In the genomic region with DNA sequence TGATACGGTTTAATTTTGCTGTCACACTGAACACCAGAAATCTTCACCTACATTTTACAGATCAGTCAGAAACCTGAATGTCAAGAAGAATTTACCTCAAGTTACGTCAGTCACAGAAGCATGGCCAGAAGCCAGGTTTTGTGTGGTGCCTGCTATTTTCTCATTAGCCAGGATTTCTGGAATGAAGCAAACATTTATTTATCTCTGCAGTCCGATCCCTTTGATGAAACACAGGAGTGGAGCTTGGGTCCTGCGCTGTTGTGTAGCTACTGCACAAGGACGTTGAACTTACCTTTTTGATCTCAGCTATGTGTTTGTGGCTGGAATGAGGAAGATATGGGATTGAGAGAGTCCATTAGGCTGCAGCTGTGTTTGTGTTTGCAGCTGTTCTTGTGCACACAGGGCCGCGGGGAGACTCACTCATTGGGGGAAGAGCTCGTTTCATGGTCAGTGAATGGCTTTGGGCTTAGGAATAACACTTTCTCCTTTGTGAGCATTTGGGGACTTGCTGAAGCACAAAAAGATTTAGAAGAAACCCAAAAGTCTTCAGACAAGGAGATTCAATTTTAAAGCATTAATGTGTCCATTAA, we compare ENCODE assay signal across 16 mouse cellular contexts.
DNase-seq lines count a peak whose midpoint lies in the region; ATAC-seq and TF ChIP-seq lines count a peak whose summit lies in the region.
"Had no signal": no experiment of that assay in that cellular context is flagged by ENCODE, and none has a peak within 500 bp of the region (broad histone marks: within the 10 kb centered on the region; RNA-seq: fewer than 3 reads in every experiment).

No protein-coding gene starts in this region.

- peak; percentile 34 for DNase-seq in lung, embryonic 14.5 days
- no peak for DNase-seq in lung, postnatal 25 days (ENCODE audit: low spot score)
- peak; percentile 43 for DNase-seq in brain, embryonic 14.5 days (ENCODE audit: low read depth)
- peak; percentile 17 to 19 for DNase-seq in kidney, adult 8-10 months
- peak; percentile 16 for DNase-seq in retina, embryonic 14.5 days (ENCODE audit: low spot score)
- no peak for DNase-seq in frontal cortex, postnatal 25 days (ENCODE audit: low spot score in 2 of 2)
- DNase-seq in lung, postnatal 0 days (ENCODE audit: low spot score) = no peak
- no peak for DNase-seq in layer of hippocampus, adult 9-11 months
- DNase-seq: adrenal gland, postnatal 36 days; cerebellum, adult 18-20 months; gastrocnemius, postnatal 10 days; heart, postnatal 14 days; layer of hippocampus, postnatal 36 days; lung, adult 18-20 months had no signal

- no peak overlapping the region for H3K9ac ChIP-seq in lung, embryonic 14.5 days
- no peak overlapping the region for H3K9ac ChIP-seq in lung, postnatal 0 days (replicated peaks; ENCODE audit: low read depth)
- H3K9ac ChIP-seq: neural tube, embryonic 12.5 days had no signal

- WGBS in lung, embryonic 14.5 days = 17% methylated on average over 8 of the region's 8 CpGs
- 19% methylated on average over 8 of the region's 8 CpGs for WGBS in lung, postnatal 0 days

- H3K9me3 ChIP-seq in lung, embryonic 14.5 days (ENCODE audit: low read depth, low read length) = no peaks in the 10 kb centered on the region
- no peaks in the 10 kb centered on the region for H3K9me3 ChIP-seq in lung, postnatal 0 days (ENCODE audit: low read length)
- H3K9me3 ChIP-seq: neural tube, embryonic 12.5 days had no signal

- no peak overlapping the region for H3K4me2 ChIP-seq in lung, embryonic 14.5 days
- no peak overlapping the region for H3K4me2 ChIP-seq in lung, postnatal 0 days (replicated peaks; ENCODE audit: low read depth, low read length)
- H3K4me2 ChIP-seq: neural tube, embryonic 12.5 days had no signal

- no peak for TF ChIP-seq EP300 in lung, postnatal 0 days (IDR thresholded peaks at IDR 0.05)

- no peak for ATAC-seq in lung, embryonic 14.5 days (ENCODE audit: insufficient read depth)
- ATAC-seq in lung, postnatal 0 days = no peak

- no peak overlapping the region for H3K27ac ChIP-seq in lung, embryonic 14.5 days (ENCODE audit: low read depth)
- no peak overlapping the region for H3K27ac ChIP-seq in lung, postnatal 0 days (ENCODE audit: low read length)
- H3K27ac ChIP-seq: neural tube, embryonic 12.5 days had no signal

- H3K4me3 ChIP-seq in lung, embryonic 14.5 days (ENCODE audit: low read depth, low read length) = no peak overlapping the region
- H3K4me3 ChIP-seq in lung, postnatal 0 days (ENCODE audit: low read depth, low read length) = no peak overlapping the region
- H3K4me3 ChIP-seq: megakaryocyte, embryonic 14.5 days; neural tube, embryonic 12.5 days had no signal

- no peaks in the 10 kb centered on the region for H3K27me3 ChIP-seq in lung, embryonic 14.5 days (ENCODE audit: insufficient read depth, low read length)
- no peaks in the 10 kb centered on the region for H3K27me3 ChIP-seq in lung, postnatal 0 days (replicated peaks; ENCODE audit: insufficient read depth, low read length)
- H3K27me3 ChIP-seq: megakaryocyte, embryonic 14.5 days; neural tube, embryonic 12.5 days had no signal

- H3K36me3 ChIP-seq in lung, embryonic 14.5 days (ENCODE audit: insufficient read depth) = no peaks in the 10 kb centered on the region
- no peaks in the 10 kb centered on the region for H3K36me3 ChIP-seq in lung, postnatal 0 days (ENCODE audit: insufficient read depth, low read length)
- H3K36me3 ChIP-seq: neural tube, embryonic 12.5 days had no signal

- H3K4me1 ChIP-seq in lung, embryonic 14.5 days (ENCODE audit: insufficient read depth) = peaks cover 9% of the 10 kb centered on the region; the same call in 1 of the 2 replicates
- no peaks in the 10 kb centered on the region for H3K4me1 ChIP-seq in lung, postnatal 0 days (ENCODE audit: insufficient read depth, low read depth, low read length)
- H3K4me1 ChIP-seq: megakaryocyte, embryonic 14.5 days; neural tube, embryonic 12.5 days had no signal

- TF ChIP-seq POLR2A in brain, embryonic 14.5 days (IDR thresholded peaks at IDR 0.05; ENCODE audit: borderline replicate concordance, extremely low read depth, insufficient read depth, insufficient read length, poor library complexity, severe bottlenecking) = no peak

- no peak for TF ChIP-seq CTCF in lung, embryonic 14.5 days (IDR thresholded peaks at IDR 0.05; ENCODE audit: low read depth)
- no peak for TF ChIP-seq CTCF in brain, embryonic 14.5 days (IDR thresholded peaks at IDR 0.05; ENCODE audit: borderline replicate concordance, extremely low read depth, insufficient read depth, insufficient read length)
- no peak for TF ChIP-seq CTCF in lung, postnatal 0 days (IDR thresholded peaks at IDR 0.05)

Comparison
In these comparisons a context has a peak if more than half of its experiments do, and no peak if none do; other contexts are left out.
1. DNase-seq: peak in lung, embryonic 14.5 days (single experiment), brain, embryonic 14.5 days (single experiment), kidney, adult 8-10 months (2 of 2) and retina, embryonic 14.5 days (single experiment); none in lung, postnatal 25 days (single experiment), frontal cortex, postnatal 25 days (0 of 2), lung, postnatal 0 days (single experiment) and layer of hippocampus, adult 9-11 months (single experiment).